Mouse (Mus musculus) lung, embryonic 14.5 days (tissue): ENCODE measurements around the gene Irak3. TPM values are rescaled to one million over a fixed set of nuclear protein-coding genes. Genes with fewer than 3 reads are reported as not detected.
A peak's percentile ranks its signal among the peaks of the same experiment; 100 is the strongest.
"Not testable (repeated sequence)": the region's sequence is repeated elsewhere in the genome, so short reads cannot be mapped to it uniquely, and the experiment has no call there.

Source experiments
- ATAC-seq: fragments of 200-750 bp; cut with Nextera tagmentation; 2 replicates; pipeline ENCODE4 v1.8.0; 2017; ENCODE audit warnings: mild to moderate bottlenecking, moderate TSS enrichment, moderate library complexity; ENCODE audit not compliant: insufficient read depth
- DNase-seq: peaks from one replicate; pipeline ENCODE4 v3.0.0-alpha.2; 2015
- H3K27ac ChIP-seq: fragments of 300-500 bp; sonication (generic); 2 replicates; pipeline ENCODE4 v1.5.1; 2014; ENCODE audit warnings: low read depth, mild to moderate bottlenecking, moderate library complexity
- H3K27me3 ChIP-seq: fragments of 300-500 bp; sonication (generic); 2 replicates; pipeline ENCODE4 v1.6.1; 2014; ENCODE audit warnings: low read length, control low read depth; ENCODE audit not compliant: insufficient read depth
- H3K36me3 ChIP-seq: fragments of 300-500 bp; sonication (generic); 2 replicates; pipeline ENCODE4 v1.6.1; 2014; ENCODE audit warnings: control low read depth; ENCODE audit not compliant: insufficient read depth
- H3K4me1 ChIP-seq: fragments of 300-500 bp; sonication (generic); 2 replicates; pipeline ENCODE4 v1.6.1; 2014; ENCODE audit warnings: antibody characterized with exemption, control low read depth; ENCODE audit not compliant: insufficient read depth
- H3K4me2 ChIP-seq: fragments of 300-500 bp; sonication (generic); 2 replicates; pipeline ENCODE4 v1.6.1; 2014; ENCODE audit warnings: mild to moderate bottlenecking
- H3K4me3 ChIP-seq: fragments of 300-500 bp; sonication (generic); 2 replicates; pipeline ENCODE4 v1.5.1; 2014; ENCODE audit warnings: low read depth, low read length
- H3K9ac ChIP-seq: fragments of 300-500 bp; sonication (generic); 2 replicates; pipeline ENCODE4 v1.6.1; 2014
- H3K9me3 ChIP-seq: fragments of 300-500 bp; sonication (generic); 2 replicates; pipeline ENCODE4 v1.6.1; 2016; ENCODE audit warnings: low read depth, low read length, control low read depth
- CTCF ChIP-seq: IDR thresholded peaks from 2 replicates; pipeline ENCODE4 v1.5.1; 2016; ENCODE audit warnings: antibody characterized with exemption, low read depth
- WGBS: fragments of 180-500 bp; shearing (Covaris S2); extraction: QIAGEN DNeasy Blood & Tissue Kit; methylation state at CpG from one replicate; pipeline ENCODE4 v1.1.7; 2014; 5-methylcytosine and 5-hydroxymethylcytosine counted together
- polyA plus RNA-seq: library from polyadenylated mRNA; unstranded; fragments of >200 nt; fragmentation: Nextera tagmentation; extraction: Ambion mirVana; gene quantifications from 2 replicates; pipeline ENCODE4 v1.2.1, GENCODE M21; 2014

The Irak3 gene
- polyA plus RNA-seq, 1 experiment from 2014 or later, result 0.70 TPM

GRCm38 (mm10) chr10:120128601-120129277 is 73.2 kb downstream of the Irak3 start:
- no peak for DNase-seq
- no peaks in the 10 kb centered on the region for H3K4me1 ChIP-seq
- no peak for ATAC-seq
- no peak overlapping the region for H3K4me3 ChIP-seq
- H3K4me2 ChIP-seq, result no peak overlapping the region; the same call in 1 of the 2 replicates
- no peaks in the 10 kb centered on the region for H3K36me3 ChIP-seq
- TF ChIP-seq CTCF, result no peak
- no peaks in the 10 kb centered on the region for H3K9me3 ChIP-seq
- H3K27ac ChIP-seq, result no peak overlapping the region
- 29% methylated on average over 13 of the region's 13 CpGs for WGBS
- H3K27me3 ChIP-seq, result no peaks in the 10 kb centered on the region
- H3K9ac ChIP-seq, result no peak overlapping the region

- WGBS, result 71% methylated on average over 10 of the region's 10 CpGs
- H3K27me3 ChIP-seq, result no peaks in the 10 kb centered on the region
- H3K4me2 ChIP-seq, result no peak overlapping the region
- no peak for TF ChIP-seq CTCF
- H3K4me3 ChIP-seq, result no peak overlapping the region
- H3K27ac ChIP-seq, result no peak overlapping the region
- ATAC-seq (no peak), DNase-seq (no peak)
- no peak overlapping the region for H3K9ac ChIP-seq
- H3K4me1 ChIP-seq, result no peaks in the 10 kb centered on the region
- H3K9me3 ChIP-seq, result no peaks in the 10 kb centered on the region
- H3K36me3 ChIP-seq, result no peaks in the 10 kb centered on the region
These were observed 76.5 kb downstream of the Irak3 start for GRCm38 (mm10) chr10:120125465-120125857.

- TF ChIP-seq CTCF, result peak; percentile 91
- H3K4me1 ChIP-seq, result no peaks in the 10 kb centered on the region
- ATAC-seq (peak; percentile 70; the same call in 1 of the 2 replicates), DNase-seq (peak; percentile 92)
- H3K27me3 ChIP-seq, result no peaks in the 10 kb centered on the region
- WGBS, result 48% methylated on average over 7 of the region's 7 CpGs
- H3K36me3 ChIP-seq, result no peaks in the 10 kb centered on the region
- H3K9me3 ChIP-seq, result no peaks in the 10 kb centered on the region
- no peak overlapping the region for H3K4me3 ChIP-seq
- H3K27ac ChIP-seq, result no peak overlapping the region
- H3K4me2 ChIP-seq, result no peak overlapping the region
- H3K9ac ChIP-seq, result no peak overlapping the region
These were observed 77.0 kb downstream of the Irak3 start for GRCm38 (mm10) chr10:120124801-120125464.

GRCm38 (mm10) chr10:120123721-120124120 is 78.2 kb downstream of the Irak3 start:
- DNase-seq (no peak), ATAC-seq (no peak)
- no peak overlapping the region for H3K9ac ChIP-seq
- H3K4me1 ChIP-seq, result no peaks in the 10 kb centered on the region
- no peaks in the 10 kb centered on the region for H3K9me3 ChIP-seq
- no peak overlapping the region for H3K27ac ChIP-seq
- no peaks in the 10 kb centered on the region for H3K27me3 ChIP-seq
- no peaks in the 10 kb centered on the region for H3K36me3 ChIP-seq
- H3K4me2 ChIP-seq, result no peak overlapping the region
- no peak for TF ChIP-seq CTCF
- WGBS, result 81% methylated on average over 3 of the region's 3 CpGs
- no peak overlapping the region for H3K4me3 ChIP-seq

GRCm38 (mm10) chr10:120115249-120115648 is 86.7 kb downstream of the Irak3 start:
- no peaks in the 10 kb centered on the region for H3K27me3 ChIP-seq
- WGBS, result 96% methylated on average over 1 of the region's 1 CpGs

GRCm38 (mm10) chr10:120114493-120114892 is 87.4 kb downstream of the Irak3 start:
- Histone ChIP-seq H3K27me3 (no peaks in the 10 kb centered on the region), H3K27ac (no peak overlapping the region), H3K9me3 (no peaks in the 10 kb centered on the region), H3K9ac (no peak overlapping the region), H3K4me3 (no peak overlapping the region), H3K4me2 (no peak overlapping the region), H3K4me1 (no peaks in the 10 kb centered on the region), H3K36me3 (no peaks in the 10 kb centered on the region)
- WGBS, result 42% methylated on average over 7 of the region's 7 CpGs
- no peak for ATAC-seq
- no peak for TF ChIP-seq CTCF
- DNase-seq, result no peak

More at GRCm38 (mm10) chr10:120115249-120115648, 86.7 kb downstream of the Irak3 start:
- DNase-seq, result no peak
- no peak for TF ChIP-seq CTCF
- Histone ChIP-seq H3K27ac (no peak overlapping the region), H3K4me1 (no peaks in the 10 kb centered on the region), H3K9me3 (no peaks in the 10 kb centered on the region), H3K36me3 (no peaks in the 10 kb centered on the region), H3K4me3 (no peak overlapping the region), H3K9ac (no peak overlapping the region), H3K4me2 (no peak overlapping the region)
- no peak for ATAC-seq

- Histone ChIP-seq H3K27ac (no peak overlapping the region), H3K27me3 (no peaks in the 10 kb centered on the region), H3K4me1 (no peaks in the 10 kb centered on the region), H3K4me2 (no peak overlapping the region), H3K9me3 (no peaks in the 10 kb centered on the region), H3K4me3 (no peak overlapping the region), H3K36me3 (no peaks in the 10 kb centered on the region), H3K9ac (no peak overlapping the region)
- TF ChIP-seq CTCF, result no peak
- no peak for DNase-seq
- WGBS, result 81% methylated on average over 6 of the region's 6 CpGs
- no peak for ATAC-seq
These were observed 88.0 kb downstream of the Irak3 start for GRCm38 (mm10) chr10:120113980-120114379.

- not testable (repeated sequence) for H3K9ac ChIP-seq, ATAC-seq, H3K9me3 ChIP-seq, H3K27ac ChIP-seq, DNase-seq, H3K36me3 ChIP-seq, H3K27me3 ChIP-seq, H3K4me1 ChIP-seq
- Histone ChIP-seq H3K4me2 (peak overlapping the region; percentile 73), H3K4me3 (peak overlapping the region; percentile 61)
- WGBS, result 58% methylated on average over 9 of the region's 9 CpGs
These were observed 88.4 kb downstream of the Irak3 start for GRCm38 (mm10) chr10:120113482-120113881.
